Mouse (Mus musculus): Measurements from ENCODE around the gene Mylip. TPM values are rescaled to one million over a fixed set of nuclear protein-coding genes. Genes with fewer than 3 reads are reported as not detected.

Mylip gene
- total RNA-seq, 4 experiments from 2014 or later: 19.9 to 29.6 (median 24.4) TPM

DNA sequence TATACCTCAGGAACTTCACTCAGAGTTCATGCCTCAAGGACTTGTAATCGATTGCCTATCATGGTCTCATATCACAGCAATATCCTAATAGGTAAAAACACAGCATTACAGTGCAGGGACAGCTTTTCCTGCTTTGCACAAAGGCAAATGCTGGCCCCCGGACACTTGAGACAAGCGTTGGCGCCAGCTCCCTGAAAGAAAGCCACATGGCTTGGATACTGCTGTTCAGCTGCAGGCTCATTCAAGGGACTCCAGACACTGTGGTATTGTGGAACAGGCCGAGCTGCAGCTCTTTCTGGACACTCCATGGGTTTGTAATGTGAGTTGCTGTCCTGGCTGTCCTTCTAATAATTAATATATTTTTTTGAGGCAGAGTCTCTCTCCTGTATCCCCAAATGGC lies 34.4 kb downstream of the Mylip start:
- DNase-seq (ENCODE audit: low spot score in 2 of 2): no peak

DNA sequence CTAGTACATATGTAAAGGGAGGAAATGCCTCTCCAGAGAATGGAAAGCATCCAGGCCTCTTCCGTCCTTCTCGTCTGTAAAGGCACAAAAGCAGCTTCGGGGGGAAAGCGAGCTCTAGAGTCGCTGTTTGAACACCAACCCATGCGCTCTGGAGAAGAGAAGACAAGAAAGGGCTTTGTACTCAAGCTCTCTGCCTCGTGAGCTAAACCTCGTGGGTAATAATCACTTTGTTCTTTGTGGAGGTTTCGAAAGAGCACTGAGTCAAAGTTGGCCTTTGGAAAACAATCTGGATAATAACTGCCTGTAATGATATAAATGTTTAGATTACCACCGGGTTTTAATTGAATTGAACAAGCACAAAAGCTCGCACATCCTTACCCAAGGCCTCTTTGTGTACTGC lies 39.7 kb downstream of the Mylip start:
- DNase-seq (ENCODE audit: low spot score in 2 of 2): no peak

DNA sequence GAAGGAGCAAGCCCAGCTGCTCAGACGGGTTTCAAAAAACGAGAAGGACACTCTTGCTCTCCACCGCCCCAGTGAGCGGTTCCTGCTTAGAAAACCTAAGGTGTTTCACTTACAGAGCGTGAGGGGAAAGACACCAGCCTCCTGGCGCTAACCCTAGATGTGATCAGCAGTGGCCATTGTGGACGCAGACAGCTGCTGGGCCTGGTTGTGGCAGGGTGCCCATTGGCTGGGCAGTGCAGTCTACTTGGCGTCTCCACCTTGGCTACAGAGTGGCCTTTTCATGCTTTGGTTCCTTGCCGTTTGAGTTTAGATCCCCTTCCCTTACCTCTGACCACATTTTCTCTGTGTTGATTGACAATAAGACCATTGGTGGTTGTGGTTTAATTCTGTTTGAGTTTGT lies 47.6 kb downstream of the Mylip start:
- no peak for DNase-seq (ENCODE audit: low spot score in 2 of 2)

DNA sequence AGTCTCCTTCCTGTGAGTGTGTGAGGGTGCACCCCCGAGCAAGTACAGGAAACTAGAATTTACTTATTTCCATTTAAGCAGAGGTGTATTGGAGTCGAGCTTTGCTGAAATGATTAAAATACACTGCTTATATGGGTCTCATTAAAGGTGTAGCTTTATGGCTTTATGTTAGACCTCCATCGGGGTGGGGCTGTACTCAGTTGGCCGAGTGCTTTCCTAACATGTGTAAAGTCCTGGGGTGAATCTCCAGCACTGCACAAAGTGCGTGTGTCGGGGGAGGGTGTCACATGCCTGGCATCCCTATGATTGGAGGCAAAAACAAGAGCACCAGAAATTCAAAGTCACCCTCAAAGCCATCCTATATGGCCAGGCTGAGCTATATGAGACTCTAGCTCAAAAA lies 49.3 kb downstream of the Mylip start:
- DNase-seq (ENCODE audit: low spot score in 2 of 2): no peak

DNA sequence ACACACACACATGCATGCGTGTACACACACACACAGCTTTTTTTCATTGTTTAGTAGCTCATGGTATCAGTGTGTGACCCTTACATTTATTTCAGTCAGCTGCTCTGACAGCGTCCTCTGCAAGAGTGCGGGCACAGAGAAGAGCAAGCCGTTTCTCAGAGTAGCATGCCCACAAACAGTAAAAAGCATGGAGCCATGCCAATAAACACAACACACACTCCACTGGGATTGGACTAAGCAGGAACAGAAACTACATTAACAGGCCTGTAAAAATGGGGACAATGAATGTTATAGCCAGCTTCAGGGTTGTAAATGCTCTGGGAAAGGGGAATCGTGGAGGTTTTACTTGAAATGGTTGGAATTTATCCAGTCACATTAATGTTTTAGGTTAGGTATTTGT lies 50.7 kb downstream of the Mylip start:
- DNase-seq (ENCODE audit: low spot score in 2 of 2): no peak

DNA sequence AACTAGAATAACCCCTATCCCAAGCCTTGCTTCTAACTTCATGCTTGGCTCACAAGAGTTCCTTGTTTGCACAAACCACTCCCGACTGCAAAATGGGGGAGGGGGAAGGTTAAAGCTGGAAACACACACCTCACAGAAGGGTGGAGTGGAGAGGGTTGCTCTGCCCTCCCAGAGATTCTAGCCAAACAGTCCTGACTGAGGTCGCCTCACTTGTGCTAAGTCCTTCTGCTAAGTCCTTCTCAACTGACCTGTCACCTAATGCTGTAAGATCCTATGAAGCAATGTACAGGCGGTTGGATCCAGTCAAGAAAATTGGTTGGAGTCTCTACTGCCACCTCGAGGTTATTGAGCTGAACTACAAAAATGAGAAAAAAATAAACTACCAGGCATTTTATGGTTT lies 52.9 kb downstream of the Mylip start:
- DNase-seq (ENCODE audit: low spot score in 2 of 2): no peak

DNA sequence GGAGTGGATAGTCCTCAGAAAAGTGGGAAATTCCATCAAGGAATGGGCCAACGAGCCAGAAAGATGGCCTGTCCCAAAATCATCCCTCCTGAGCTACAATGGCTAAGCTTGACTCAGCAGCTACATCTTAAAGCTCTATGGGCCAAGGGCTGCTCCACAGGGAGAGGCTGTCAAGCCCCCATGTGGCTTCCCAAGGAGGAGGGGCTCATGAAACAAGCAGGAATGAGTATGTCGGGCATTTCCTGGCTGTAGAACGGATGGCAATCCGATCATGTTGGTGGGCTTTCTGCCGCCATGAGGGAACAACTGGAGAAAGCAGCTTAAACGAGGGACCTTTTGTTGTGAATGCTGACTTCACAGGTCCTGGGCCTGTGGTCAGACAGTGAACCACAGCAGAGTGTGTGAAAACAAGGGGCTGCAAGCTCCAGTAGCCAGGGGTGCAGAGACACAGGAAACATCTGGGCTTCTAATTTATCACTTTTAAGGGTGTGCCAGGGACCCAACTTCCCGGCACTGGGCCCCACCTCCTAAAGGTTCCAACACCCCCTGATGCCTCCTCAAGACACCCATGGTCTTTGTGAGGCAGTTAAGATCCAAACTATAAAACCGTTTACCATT lies 53.5 kb downstream of the Mylip start:
- DNase-seq (ENCODE audit: low spot score in 2 of 2): no peak

DNA sequence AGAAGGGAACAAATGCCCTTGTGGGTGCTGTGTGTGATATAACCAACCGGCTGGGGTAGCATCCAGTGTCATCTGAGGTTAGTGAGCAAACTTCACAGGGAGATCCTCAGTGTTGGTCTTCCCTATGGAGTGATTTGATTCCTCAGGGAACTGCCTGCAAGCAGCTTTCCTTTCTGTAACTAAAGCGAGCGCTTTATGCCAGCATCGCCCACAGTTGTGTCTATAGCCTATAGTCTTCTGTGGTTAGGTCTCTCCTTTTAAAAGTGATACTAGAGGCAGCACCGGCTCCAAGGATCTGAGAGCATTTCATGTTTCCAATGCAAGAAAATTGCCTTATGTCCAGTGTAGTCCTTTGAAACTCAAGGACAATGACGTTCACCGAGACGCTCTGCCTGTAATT lies 54.7 kb downstream of the Mylip start:
- no peak for DNase-seq (ENCODE audit: low spot score in 2 of 2)

DNA sequence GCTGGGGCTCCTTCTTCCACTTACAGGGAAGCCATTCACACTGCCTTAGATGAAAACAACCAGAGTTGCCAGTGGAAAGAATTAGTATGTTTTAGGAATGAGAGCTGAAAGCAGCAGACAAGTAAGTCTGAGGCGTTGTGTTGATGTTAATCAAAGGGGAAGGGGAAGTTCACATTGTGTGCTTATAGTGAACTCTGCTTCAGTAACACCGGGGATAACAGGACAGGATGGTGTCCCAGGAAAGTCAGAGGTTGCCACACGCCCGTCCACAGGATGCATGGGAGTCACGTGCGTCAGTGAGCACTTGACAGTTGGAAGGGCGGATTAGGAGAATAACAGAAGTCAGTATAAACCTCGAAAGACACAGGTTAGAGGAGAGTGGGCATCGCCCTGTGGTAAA lies 55.1 kb downstream of the Mylip start:
- DNase-seq (ENCODE audit: low spot score in 2 of 2): no peak

DNA sequence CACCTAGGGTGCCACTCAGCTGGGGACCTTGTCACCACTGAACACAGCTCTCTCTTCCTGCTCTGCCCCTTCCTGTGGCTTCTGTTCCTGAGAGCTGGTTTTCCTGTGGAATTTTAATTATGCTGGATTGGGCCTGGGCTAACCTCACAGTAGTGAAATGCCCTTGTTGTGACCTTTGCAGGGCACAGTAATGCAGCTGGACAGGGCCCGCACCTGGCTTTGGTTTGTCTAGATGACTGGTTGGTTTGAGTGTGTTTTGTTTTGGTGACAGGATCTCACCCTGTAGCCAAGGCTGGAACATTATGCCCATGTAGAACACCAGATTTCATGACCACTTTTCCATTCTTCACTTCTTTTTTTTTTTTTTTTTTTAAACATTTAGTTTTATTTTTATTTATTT lies 57.1 kb downstream of the Mylip start:
- no peak for DNase-seq (ENCODE audit: low spot score in 2 of 2)

DNA sequence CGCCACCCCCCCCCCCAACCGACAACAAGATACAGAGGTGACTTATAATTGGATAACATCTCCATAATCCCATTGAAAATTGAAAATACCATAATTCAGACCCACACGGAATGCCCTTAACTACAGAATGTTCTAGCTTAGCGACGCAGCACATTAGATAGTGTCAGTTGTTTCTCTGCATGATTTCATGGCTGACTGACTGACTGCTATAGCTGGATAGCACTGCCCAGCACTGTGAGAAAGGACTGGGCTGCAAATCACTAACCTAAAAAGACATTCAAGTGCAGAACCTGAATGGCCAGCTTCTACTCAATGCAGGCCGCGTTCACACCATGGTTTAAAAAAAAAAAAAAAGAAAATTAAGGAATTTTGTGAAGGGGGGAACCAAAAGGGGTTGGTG lies 62.9 kb downstream of the Mylip start:
- DNase-seq (ENCODE audit: low spot score in 2 of 2): no peak

DNA sequence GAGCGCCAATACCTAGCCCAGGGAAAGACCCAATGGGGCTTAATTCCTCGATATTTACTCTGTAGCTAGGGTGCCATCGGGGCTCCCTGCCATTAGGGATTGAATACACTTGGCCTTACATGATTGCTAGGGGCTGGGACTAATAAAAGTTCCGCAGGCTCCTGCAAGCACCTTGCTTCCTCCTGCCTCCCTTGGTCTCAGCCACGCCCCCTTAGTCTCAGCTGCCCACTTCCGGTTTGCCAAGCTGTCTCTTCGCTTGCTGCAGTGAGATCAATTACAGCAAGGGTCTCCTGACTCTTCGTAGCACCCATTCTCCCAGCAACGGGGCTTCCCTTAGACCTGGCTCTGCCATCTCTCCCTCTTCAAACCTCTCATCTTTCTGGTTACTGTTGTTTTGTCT lies 63.5 kb downstream of the Mylip start:
- DNase-seq (ENCODE audit: low spot score in 2 of 2): no peak

DNA sequence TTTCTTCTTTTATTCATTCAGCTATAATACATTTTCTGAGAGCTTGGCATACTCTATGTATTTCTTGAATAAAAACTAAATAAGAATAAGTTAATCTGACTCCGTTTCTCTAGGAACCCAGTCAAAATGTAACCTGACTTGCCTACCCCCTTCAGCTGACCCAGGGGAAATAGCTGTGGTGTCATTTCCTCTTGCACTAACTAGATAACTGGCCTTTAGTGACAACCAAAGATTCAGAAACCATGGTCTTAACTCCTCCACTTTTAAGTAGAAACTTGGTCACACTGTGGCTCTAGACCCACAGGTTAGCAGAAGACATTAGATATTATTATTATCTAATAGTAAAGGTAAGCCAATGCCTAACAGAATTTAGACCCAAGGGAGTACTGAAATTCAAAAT lies 64.5 kb downstream of the Mylip start:
- DNase-seq (ENCODE audit: low spot score in 2 of 2): no peak

DNA sequence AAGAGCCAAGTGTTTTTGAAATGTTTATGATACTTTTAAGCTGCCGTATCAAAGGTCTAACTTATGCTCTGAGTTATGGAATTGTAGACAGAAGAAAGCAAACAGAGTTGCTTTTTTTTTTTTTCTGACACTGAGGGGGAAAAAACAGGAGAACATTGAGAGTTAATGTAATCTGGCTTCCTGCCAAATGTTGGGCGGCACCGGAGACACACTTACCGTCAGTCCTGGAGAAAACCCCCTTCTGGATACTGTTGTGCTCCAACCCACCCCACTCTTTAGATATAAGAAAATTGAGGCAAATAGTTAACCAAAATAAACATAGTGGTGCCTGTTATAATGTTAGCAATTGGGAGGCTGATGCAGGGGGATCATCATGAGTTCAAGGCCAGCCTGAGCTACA lies 65.1 kb downstream of the Mylip start:
- no peak for DNase-seq (ENCODE audit: low spot score in 2 of 2)

DNA sequence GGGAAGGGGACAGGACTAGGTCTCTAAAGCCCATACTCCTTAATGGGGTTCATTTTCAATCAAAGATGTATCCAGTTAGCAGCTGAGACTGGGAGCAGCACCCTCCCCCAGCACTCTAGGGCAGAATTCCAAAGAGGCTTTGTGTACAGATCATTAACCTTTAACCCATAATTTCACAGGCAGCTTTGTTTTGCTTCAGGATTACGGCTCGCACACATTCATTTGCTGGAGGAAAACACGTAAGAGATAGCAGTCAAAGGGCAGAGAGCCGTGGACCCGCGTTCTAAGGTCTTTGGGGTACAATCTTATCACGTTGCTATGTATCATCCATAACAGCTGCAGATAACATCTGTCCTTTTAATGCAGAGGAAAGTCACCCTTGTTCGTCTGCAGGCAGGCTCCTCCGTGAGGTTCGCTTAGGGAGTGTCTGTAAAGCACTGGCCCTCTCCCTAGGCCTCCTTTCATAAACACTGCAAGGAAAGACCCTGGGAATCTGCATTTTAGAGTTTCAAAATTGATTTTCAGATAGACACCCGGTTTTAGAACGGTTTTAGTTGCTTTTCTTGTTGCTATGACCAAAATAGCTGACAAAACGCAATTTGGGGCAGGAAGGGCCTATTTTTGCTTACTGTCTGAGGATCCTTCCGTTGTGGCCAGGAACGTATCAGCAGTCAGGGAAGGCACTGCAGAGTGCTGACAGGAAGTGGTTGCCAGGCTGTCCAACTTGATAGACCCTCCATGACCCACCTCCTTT lies 65.7 kb downstream of the Mylip start:
- no peak for DNase-seq (ENCODE audit: low spot score in 2 of 2)

DNA sequence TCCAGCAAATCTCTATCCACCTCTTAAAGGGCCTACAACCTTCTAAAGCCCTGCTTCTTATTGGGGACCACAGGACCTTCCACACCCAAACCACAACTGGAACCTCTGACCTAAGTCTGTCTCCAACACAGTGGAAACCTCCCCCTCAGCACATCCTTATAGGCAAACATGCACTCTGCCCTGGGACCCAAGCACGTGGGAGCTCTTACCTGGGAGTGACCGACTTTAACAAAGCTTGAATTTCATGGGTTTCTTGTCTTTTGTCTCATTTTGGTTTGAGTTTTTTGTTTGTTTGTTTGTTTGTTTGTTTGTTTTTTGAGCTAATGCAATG lies 66.3 kb downstream of the Mylip start:
- no peak for DNase-seq (ENCODE audit: low spot score in 2 of 2)

DNA sequence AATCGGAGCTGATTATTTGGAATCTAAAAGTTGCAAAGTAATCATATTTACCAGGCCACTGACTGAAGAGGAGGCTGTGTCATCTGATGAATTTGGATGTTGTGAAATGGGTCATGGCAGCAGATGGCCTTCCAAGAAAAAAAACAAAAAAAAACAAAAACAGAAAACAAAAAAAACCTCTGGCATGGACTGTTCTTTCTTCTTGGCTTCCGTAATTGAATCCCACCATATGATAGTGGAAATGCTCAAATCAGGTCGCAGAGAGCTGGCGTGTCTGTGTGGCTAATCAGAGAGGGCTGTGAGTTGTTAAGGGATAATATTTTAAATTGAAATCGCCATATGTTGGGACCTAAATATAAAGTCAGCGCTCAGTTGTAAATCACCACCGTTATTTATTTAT lies 67.9 kb downstream of the Mylip start:
- DNase-seq (ENCODE audit: low spot score in 2 of 2): no peak

DNA sequence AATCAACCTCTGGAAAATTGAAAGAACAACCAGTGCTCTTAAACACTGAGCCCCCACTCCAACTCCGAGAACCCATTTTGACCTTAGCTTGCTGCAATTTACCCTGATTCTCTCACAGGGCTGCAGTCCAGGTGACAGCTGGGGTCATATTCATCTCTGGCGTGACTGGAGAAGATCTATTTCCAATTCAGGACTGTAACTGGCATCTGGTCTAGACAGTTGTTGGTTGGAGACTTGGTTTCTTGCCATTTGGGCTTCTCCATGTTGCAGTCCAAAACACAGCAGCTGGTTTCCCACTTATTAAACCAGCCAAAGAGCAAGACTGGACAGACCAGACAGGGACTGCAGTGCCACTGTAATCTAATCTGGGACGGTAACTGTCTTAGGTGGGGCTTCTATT lies 70.6 kb downstream of the Mylip start:
- DNase-seq (ENCODE audit: low spot score in 2 of 2): no peak

DNA sequence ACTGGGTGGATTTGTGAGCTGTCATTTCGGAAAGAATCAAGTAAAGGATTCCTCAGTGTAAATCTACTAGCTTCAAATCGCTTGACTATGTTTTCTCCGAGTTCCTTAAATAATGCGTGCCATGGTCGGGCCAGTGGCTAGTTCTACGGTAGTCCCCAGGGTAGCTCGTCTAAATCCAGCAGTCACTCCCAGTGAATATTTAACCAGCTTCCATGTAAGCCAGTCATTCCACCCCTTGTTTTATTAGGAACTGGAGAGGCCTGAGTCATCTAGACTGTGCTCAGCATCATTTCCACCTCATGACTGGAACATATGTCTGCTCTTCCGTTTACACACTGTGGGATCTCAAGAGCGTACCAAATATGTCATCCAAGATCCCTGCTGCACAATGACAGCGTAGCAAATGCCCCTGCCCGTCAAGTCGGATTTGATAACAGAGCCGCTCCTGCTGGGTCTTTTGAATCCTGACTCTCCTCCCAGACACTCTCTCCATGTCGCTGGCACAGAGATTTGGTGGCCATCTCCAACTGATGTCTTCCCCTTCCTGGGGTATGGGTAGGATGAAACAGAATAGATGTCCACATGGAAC lies 71.9 kb downstream of the Mylip start:
- DNase-seq (ENCODE audit: low spot score in 2 of 2): no peak

All from layer of hippocampus, adult 8-10 months (tissue).